Mouse (Mus musculus) right cerebral cortex, adult 18-20 months (tissue): ENCODE data around the gene Mei4.

Experiments
- DNase-seq: peaks from one replicate; pipeline ENCODE4 v3.0.0; 2022; ENCODE audit warnings: mixed read lengths

Gene Mei4

DNA sequence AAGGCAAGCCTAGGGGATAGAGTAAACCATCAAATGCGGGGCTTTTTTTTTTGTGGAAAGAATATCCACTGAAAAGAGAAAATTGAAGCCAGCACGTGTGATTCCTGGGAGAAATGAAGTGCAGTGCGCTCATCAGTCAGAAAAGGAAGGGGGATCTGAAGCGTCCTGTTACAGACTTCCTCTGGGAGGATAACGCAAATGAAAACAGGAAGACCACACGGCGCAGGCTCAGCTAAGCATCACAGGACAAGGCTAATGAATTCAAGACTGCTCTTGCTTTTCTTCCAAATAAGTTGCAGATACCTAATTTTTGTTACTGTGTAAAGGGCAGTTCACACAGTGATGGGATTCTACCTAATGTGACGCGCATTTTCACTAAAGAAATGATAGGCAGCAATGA, 296.7 kb downstream of the Mei4 start:
- DNase-seq = no peak

DNA sequence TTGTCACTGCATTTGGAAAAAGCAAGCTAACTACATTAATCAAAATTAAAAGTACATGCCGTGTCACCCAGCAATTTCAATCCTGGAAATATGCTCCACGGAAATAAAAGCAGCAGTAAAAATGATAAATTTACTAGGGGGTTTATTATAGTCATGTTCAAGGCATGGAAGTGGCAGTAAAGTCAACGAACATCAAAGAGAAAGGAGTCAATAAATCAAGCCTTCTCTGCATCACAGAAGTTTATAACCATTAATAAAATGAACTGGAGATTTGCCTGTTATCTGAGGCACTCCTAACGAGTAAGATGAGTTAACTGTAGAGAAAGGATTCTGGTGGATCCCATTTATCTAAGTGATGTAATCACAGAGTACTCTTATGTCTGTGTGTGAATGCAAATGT, 298.9 kb downstream of the Mei4 start:
- DNase-seq = no peak

DNA sequence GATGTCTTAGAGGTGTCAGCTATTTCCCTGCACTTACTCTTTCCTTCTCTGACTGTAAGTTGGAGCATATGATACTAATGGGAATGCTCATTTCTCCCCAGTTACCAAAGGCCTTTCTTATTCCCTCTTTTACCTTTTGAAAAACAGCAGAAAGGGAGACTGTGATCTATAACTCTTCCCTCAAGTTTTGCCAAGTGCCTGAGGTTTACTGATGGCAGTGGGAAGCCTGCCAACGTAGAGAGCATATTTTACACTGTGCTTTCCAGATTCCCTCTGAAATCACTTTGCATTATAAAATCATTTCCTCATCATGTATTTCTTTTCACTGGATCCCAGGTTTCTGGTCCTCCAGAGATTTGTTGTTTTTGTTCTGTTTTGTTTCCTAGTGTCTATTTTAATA, 354.5 kb downstream of the Mei4 start:
- no peak for DNase-seq

DNA sequence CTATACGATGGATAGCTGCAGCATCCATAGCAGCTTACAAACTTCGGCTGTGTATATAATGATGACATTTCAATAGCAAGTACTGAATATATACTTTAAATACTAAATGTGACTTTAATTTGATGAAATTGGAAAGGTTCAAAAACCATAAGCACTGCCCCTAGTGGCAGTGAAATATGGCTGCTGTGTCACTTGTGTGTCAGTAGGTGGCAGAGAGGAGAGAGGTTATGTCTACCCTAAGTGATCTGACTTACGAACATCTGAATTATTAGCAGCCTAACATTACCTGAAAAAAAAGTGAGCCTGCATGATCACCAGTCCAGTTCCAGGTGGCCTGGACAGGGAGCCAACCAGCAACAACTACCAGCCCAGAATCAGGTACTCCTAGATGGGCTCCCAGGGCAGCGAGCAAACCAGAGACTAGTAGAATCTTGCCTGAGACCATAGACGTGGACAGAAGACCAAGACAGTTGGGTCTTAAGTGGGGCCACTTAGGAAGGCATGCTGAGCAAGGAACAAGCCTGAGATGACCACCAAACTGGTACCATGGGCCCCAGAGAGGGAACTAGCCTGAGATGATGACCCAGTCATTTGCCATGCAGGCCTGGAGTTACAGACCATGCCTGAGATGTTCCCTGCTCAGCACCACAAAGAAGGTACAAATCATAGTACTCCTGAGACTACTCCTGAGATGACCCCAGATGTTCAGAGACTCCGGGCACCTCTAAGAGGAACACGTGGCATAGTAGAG, 384.4 kb downstream of the Mei4 start:
- DNase-seq = no peak
